Mouse (Mus musculus): Measurements from ENCODE around the gene Rdh12. TPM values are rescaled to one million over a fixed set of nuclear protein-coding genes. Genes with fewer than 3 reads are reported as not detected.

Rdh12 gene
- polyA plus RNA-seq, 1 experiment: 2.6 TPM

GRCm38 (mm10) chr12:79260154-79260553, 51.4 kb downstream of the Rdh12 start:
- H3K27ac ChIP-seq (ENCODE audit: insufficient read depth, low read length): no peak overlapping the region

GRCm38 (mm10) chr12:79261035-79261434, 52.3 kb downstream of the Rdh12 start:
- H3K27me3 ChIP-seq (ENCODE audit: control insufficient read depth, insufficient read depth, low read length): no peaks in the 10 kb centered on the region
- no peaks in the 10 kb centered on the region for H3K4me1 ChIP-seq (ENCODE audit: control insufficient read depth, insufficient read depth, low read length)
- H3K4me3 ChIP-seq (replicated peaks; ENCODE audit: insufficient read depth, low read depth, low read length): no peak overlapping the region
- TF ChIP-seq POLR2A (IDR thresholded peaks at IDR 0.05; ENCODE audit: borderline replicate concordance, insufficient read depth, low read length): no peak
- TF ChIP-seq CTCF (IDR thresholded peaks at IDR 0.05; ENCODE audit: borderline replicate concordance, insufficient read depth, low read depth, low read length): peak; percentile 38; the same call in 1 of the 2 replicates
- H3K27ac ChIP-seq (ENCODE audit: insufficient read depth, low read length): no peak overlapping the region
- DNase-seq: no peak
- 49% methylated on average over 5 of the region's 5 CpGs for WGBS

More at GRCm38 (mm10) chr12:79260154-79260553, 51.4 kb downstream of the Rdh12 start:
- H3K4me1 ChIP-seq (ENCODE audit: control insufficient read depth, insufficient read depth, low read length): no peaks in the 10 kb centered on the region
- no peak for DNase-seq
- no peak for TF ChIP-seq POLR2A (IDR thresholded peaks at IDR 0.05; ENCODE audit: borderline replicate concordance, insufficient read depth, low read length)
- TF ChIP-seq CTCF (IDR thresholded peaks at IDR 0.05; ENCODE audit: borderline replicate concordance, insufficient read depth, low read depth, low read length): no peak
- H3K27me3 ChIP-seq (ENCODE audit: control insufficient read depth, insufficient read depth, low read length): no peaks in the 10 kb centered on the region
- WGBS: 91% methylated on average over 2 of the region's 2 CpGs
- no peak overlapping the region for H3K4me3 ChIP-seq (replicated peaks; ENCODE audit: insufficient read depth, low read depth, low read length)

Other genes starting within 250 kb of the Rdh12 start
- 80.8 and 90.8 TPM in 2 replicates for gene Tmem229b, start 201.3 kb upstream of the Rdh12 start, polyA plus RNA-seq (2012; rRNA removed)
- 34.2 and 36.7 TPM in 2 replicates for gene Plekhh1, start 179.8 kb upstream of the Rdh12 start, polyA plus RNA-seq (2012; rRNA removed)
- 13.5 and 14.4 TPM in 2 replicates for gene Pigh, start 119.3 kb upstream of the Rdh12 start, polyA plus RNA-seq (2012; rRNA removed)
- 0.59 and 0.68 TPM in 2 replicates for gene Arg2, start 78.1 kb upstream of the Rdh12 start, polyA plus RNA-seq (2012; rRNA removed)
- gene Vti1b, start 36.2 kb upstream of the Rdh12 start, polyA plus RNA-seq (2012; rRNA removed): 124 and 137 TPM in 2 replicates
- 31.1 and 32.4 TPM in 2 replicates for gene Rdh11, start 16.6 kb upstream of the Rdh12 start, polyA plus RNA-seq (2012; rRNA removed)
- 32.1 and 38.4 TPM in 2 replicates for gene Zfyve26, start 87.4 kb downstream of the Rdh12 start, polyA plus RNA-seq (2012; rRNA removed)
- gene Rad51b, start 88.4 kb downstream of the Rdh12 start, polyA plus RNA-seq (2012; rRNA removed): 0.23 and 0.44 TPM in 2 replicates

All from cerebellum, adult 2 months (tissue).